Mouse (Mus musculus): ENCODE measurements at regions not wholly inside any gene's neighbourhood (a gene's known extent, or its start where the extent isn't known, plus 50 kb on each side); places are given as distances from the start of the nearest gene placed in this dataset.

DNA sequence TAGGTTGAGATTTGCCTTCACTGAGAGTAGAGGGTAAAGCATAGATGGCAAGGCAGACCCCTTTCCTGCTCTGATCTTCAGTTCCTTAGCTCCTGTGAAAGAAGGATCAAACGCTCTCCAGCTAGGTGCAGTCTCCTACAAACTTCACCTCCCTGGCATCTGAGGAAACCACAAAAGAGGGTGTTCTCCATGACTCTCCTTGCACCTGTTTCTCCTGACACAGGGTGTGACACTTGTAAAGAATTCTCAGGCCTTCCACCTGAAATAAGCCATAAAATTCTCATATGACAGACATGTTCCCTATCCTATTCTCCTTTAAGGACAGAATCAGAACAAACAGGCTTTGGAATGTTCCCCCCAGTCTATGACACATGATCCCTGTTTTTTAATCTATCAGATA is 538.7 kb downstream of the Nfib start:
- Histone ChIP-seq H3K4me1 (ENCODE audit: control insufficient read depth in 2 of 2, insufficient read depth in 2 of 2, low read length in 2 of 2, poor library complexity in 1 of 2) (no peaks in the 10 kb centered on the region), H3K27ac (ENCODE audit: insufficient read depth, low read depth, low read length, poor library complexity, severe bottlenecking) (no peak overlapping the region), H3K9ac (ENCODE audit: insufficient read depth, low read depth, low read length, poor library complexity, severe bottlenecking) (no peak overlapping the region), H3K4me3 (ENCODE audit: insufficient read depth in 1 of 2, low read depth in 1 of 2, low read length in 2 of 2, poor library complexity in 1 of 2, severe bottlenecking in 1 of 2) (no peak overlapping the region), H3K36me3 (ENCODE audit: control insufficient read depth, insufficient read depth, low read length, poor library complexity, severe bottlenecking) (no peaks in the 10 kb centered on the region), H3K9me3 (ENCODE audit: control insufficient read depth, insufficient read depth, low read depth, low read length) (no peaks in the 10 kb centered on the region)
- TF ChIP-seq MAFK (IDR thresholded peaks at IDR 0.05; ENCODE audit: insufficient read depth, low read depth, low read length) (no peak), HCFC1 (IDR thresholded peaks at IDR 0.05; ENCODE audit: borderline replicate concordance, insufficient read depth, low read length) (no peak), ZC3H11A (IDR thresholded peaks at IDR 0.05; ENCODE audit: borderline replicate concordance, low read depth, low read length) (no peak), CHD2 (IDR thresholded peaks at IDR 0.05; ENCODE audit: low read depth, low read length) (no peak), ZNF384 (IDR thresholded peaks at IDR 0.05; ENCODE audit: low read depth, low read length) (no peak)
- in situ Hi-C loops (cut with MboI; ENCODE audit: low sequenced_read_pairs in 2 of 2, unreplicated experiment in 2 of 2) = no loop called here
- DNase-seq (ENCODE audit: low read depth, low spot score) = no peak

GRCm38 (mm10) chr4:82166087-82166486 is 539.5 kb downstream of the Nfib start:
- H3K4me1 ChIP-seq (ENCODE audit: control insufficient read depth in 2 of 2, insufficient read depth in 2 of 2, low read length in 2 of 2, poor library complexity in 1 of 2) = no peaks in the 10 kb centered on the region
- no peak for DNase-seq (ENCODE audit: low read depth, low spot score)
- no peaks in the 10 kb centered on the region for H3K9me3 ChIP-seq (ENCODE audit: control insufficient read depth, insufficient read depth, low read depth, low read length)
- TF ChIP-seq HCFC1 (IDR thresholded peaks at IDR 0.05; ENCODE audit: borderline replicate concordance, insufficient read depth, low read length) = no peak
- no peak for TF ChIP-seq CHD2 (IDR thresholded peaks at IDR 0.05; ENCODE audit: low read depth, low read length)
- TF ChIP-seq ZC3H11A (IDR thresholded peaks at IDR 0.05; ENCODE audit: borderline replicate concordance, low read depth, low read length) = no peak
- TF ChIP-seq MAFK (IDR thresholded peaks at IDR 0.05; ENCODE audit: insufficient read depth, low read depth, low read length) = no peak
- TF ChIP-seq ZNF384 (IDR thresholded peaks at IDR 0.05; ENCODE audit: low read depth, low read length) = no peak
- in situ Hi-C loops (cut with MboI; ENCODE audit: low sequenced_read_pairs in 2 of 2, unreplicated experiment in 2 of 2) = no loop called here
- no peak overlapping the region for H3K9ac ChIP-seq (ENCODE audit: insufficient read depth, low read depth, low read length, poor library complexity, severe bottlenecking)
- no peak overlapping the region for H3K4me3 ChIP-seq (ENCODE audit: insufficient read depth in 1 of 2, low read depth in 1 of 2, low read length in 2 of 2, poor library complexity in 1 of 2, severe bottlenecking in 1 of 2)
- H3K27ac ChIP-seq (ENCODE audit: insufficient read depth, low read depth, low read length, poor library complexity, severe bottlenecking) = no peak overlapping the region
- H3K36me3 ChIP-seq (ENCODE audit: control insufficient read depth, insufficient read depth, low read length, poor library complexity, severe bottlenecking) = no peaks in the 10 kb centered on the region

GRCm38 (mm10) chr4:82164058-82164457 is 541.5 kb downstream of the Nfib start:
- Histone ChIP-seq H3K4me3 (ENCODE audit: insufficient read depth in 1 of 2, low read depth in 1 of 2, low read length in 2 of 2, poor library complexity in 1 of 2, severe bottlenecking in 1 of 2) (no peak overlapping the region), H3K9me3 (ENCODE audit: control insufficient read depth, insufficient read depth, low read depth, low read length) (no peaks in the 10 kb centered on the region), H3K9ac (ENCODE audit: insufficient read depth, low read depth, low read length, poor library complexity, severe bottlenecking) (no peak overlapping the region), H3K4me1 (ENCODE audit: control insufficient read depth in 2 of 2, insufficient read depth in 2 of 2, low read length in 2 of 2, poor library complexity in 1 of 2) (no peaks in the 10 kb centered on the region), H3K27ac (ENCODE audit: insufficient read depth, low read depth, low read length, poor library complexity, severe bottlenecking) (no peak overlapping the region), H3K36me3 (ENCODE audit: control insufficient read depth, insufficient read depth, low read length, poor library complexity, severe bottlenecking) (no peaks in the 10 kb centered on the region)
- no peak for TF ChIP-seq MAFK (IDR thresholded peaks at IDR 0.05; ENCODE audit: insufficient read depth, low read depth, low read length)
- no peak for TF ChIP-seq ZC3H11A (IDR thresholded peaks at IDR 0.05; ENCODE audit: borderline replicate concordance, low read depth, low read length)
- TF ChIP-seq HCFC1 (IDR thresholded peaks at IDR 0.05; ENCODE audit: borderline replicate concordance, insufficient read depth, low read length) = no peak
- TF ChIP-seq ZNF384 (IDR thresholded peaks at IDR 0.05; ENCODE audit: low read depth, low read length) = no peak
- no peak for TF ChIP-seq CHD2 (IDR thresholded peaks at IDR 0.05; ENCODE audit: low read depth, low read length)
- in situ Hi-C loops (cut with MboI; ENCODE audit: low sequenced_read_pairs in 2 of 2, unreplicated experiment in 2 of 2) = no loop called here
- no peak for DNase-seq (ENCODE audit: low read depth, low spot score)

GRCm38 (mm10) chr4:82161818-82162217 is 543.7 kb downstream of the Nfib start:
- no peak overlapping the region for H3K27ac ChIP-seq (ENCODE audit: insufficient read depth, low read depth, low read length, poor library complexity, severe bottlenecking)
- no peak for DNase-seq (ENCODE audit: low read depth, low spot score)
- in situ Hi-C loops (cut with MboI; ENCODE audit: low sequenced_read_pairs in 2 of 2, unreplicated experiment in 2 of 2) = no loop called here
- H3K36me3 ChIP-seq (ENCODE audit: control insufficient read depth, insufficient read depth, low read length, poor library complexity, severe bottlenecking) = no peaks in the 10 kb centered on the region
- no peaks in the 10 kb centered on the region for H3K9me3 ChIP-seq (ENCODE audit: control insufficient read depth, insufficient read depth, low read depth, low read length)
- H3K4me1 ChIP-seq (ENCODE audit: control insufficient read depth in 2 of 2, insufficient read depth in 2 of 2, low read length in 2 of 2, poor library complexity in 1 of 2) = no peaks in the 10 kb centered on the region
- H3K4me3 ChIP-seq (ENCODE audit: insufficient read depth in 1 of 2, low read depth in 1 of 2, low read length in 2 of 2, poor library complexity in 1 of 2, severe bottlenecking in 1 of 2) = no peak overlapping the region
- no peak overlapping the region for H3K9ac ChIP-seq (ENCODE audit: insufficient read depth, low read depth, low read length, poor library complexity, severe bottlenecking)
- TF ChIP-seq ZNF384 (IDR thresholded peaks at IDR 0.05; ENCODE audit: low read depth, low read length) (no peak), CHD2 (IDR thresholded peaks at IDR 0.05; ENCODE audit: low read depth, low read length) (no peak), HCFC1 (IDR thresholded peaks at IDR 0.05; ENCODE audit: borderline replicate concordance, insufficient read depth, low read length) (no peak), MAFK (IDR thresholded peaks at IDR 0.05; ENCODE audit: insufficient read depth, low read depth, low read length) (no peak), ZC3H11A (IDR thresholded peaks at IDR 0.05; ENCODE audit: borderline replicate concordance, low read depth, low read length) (no peak)

DNA sequence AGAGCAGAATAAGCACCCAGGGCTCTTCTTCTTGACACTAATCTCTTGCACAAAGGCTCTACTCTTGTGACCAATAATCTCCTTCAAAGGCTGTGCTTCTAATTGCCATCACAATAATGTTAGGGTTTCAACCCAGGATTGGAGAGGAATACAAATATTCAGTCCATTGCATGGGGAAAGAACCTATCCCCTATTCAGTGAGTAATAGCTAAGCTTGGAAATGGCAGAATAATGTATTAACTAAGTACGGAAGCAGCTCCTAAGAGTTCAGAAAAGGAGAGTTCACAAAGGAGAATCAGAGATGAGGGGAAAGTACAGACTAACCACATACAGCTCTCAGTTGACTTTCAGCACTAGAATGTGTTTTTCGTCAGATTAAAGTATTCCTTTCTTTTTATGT is 544.3 kb downstream of the Nfib start:
- in situ Hi-C loops (cut with MboI; ENCODE audit: low sequenced_read_pairs in 2 of 2, unreplicated experiment in 2 of 2) = no loop called here
- Histone ChIP-seq H3K27ac (ENCODE audit: insufficient read depth, low read depth, low read length, poor library complexity, severe bottlenecking) (no peak overlapping the region), H3K4me3 (ENCODE audit: insufficient read depth in 1 of 2, low read depth in 1 of 2, low read length in 2 of 2, poor library complexity in 1 of 2, severe bottlenecking in 1 of 2) (no peak overlapping the region), H3K9ac (ENCODE audit: insufficient read depth, low read depth, low read length, poor library complexity, severe bottlenecking) (no peak overlapping the region), H3K4me1 (ENCODE audit: control insufficient read depth in 2 of 2, insufficient read depth in 2 of 2, low read length in 2 of 2, poor library complexity in 1 of 2) (no peaks in the 10 kb centered on the region), H3K36me3 (ENCODE audit: control insufficient read depth, insufficient read depth, low read length, poor library complexity, severe bottlenecking) (no peaks in the 10 kb centered on the region), H3K9me3 (ENCODE audit: control insufficient read depth, insufficient read depth, low read depth, low read length) (no peaks in the 10 kb centered on the region)
- no peak for TF ChIP-seq HCFC1 (IDR thresholded peaks at IDR 0.05; ENCODE audit: borderline replicate concordance, insufficient read depth, low read length)
- DNase-seq (ENCODE audit: low read depth, low spot score) = no peak
